Mouse (Mus musculus) CH12.LX (cell line): ENCODE results near the gene Wnt9a. TPM values are rescaled to one million over a fixed set of nuclear protein-coding genes. Genes with fewer than 3 reads are reported as not detected.

Source experiments
- DNase-seq: peaks from one replicate; pipeline ENCODE4 v3.0.0-alpha.2; 2013; ENCODE audit errors: extremely low read depth
- H3K27ac ChIP-seq: 2 replicates; pipeline ENCODE4 v1.5.1; 2012; ENCODE audit warnings: low read depth, mild to moderate bottlenecking, control low read depth, moderate library complexity; ENCODE audit not compliant: insufficient read depth
- H3K27me3 ChIP-seq: replicated peaks from 2 replicates; pipeline ENCODE3; 2012; ENCODE audit warnings: inconsistent platforms
- H3K36me3 ChIP-seq, 2 experiments: replicated peaks in 1 of 2; 2 replicates each; pipeline versions ENCODE3 to v1.6.1; 2012; ENCODE audit warnings: inconsistent platforms in 1 of 2, low read length in 1 of 2, mild to moderate bottlenecking in 1 of 2, mixed read lengths in 1 of 2, moderate library complexity in 1 of 2; ENCODE audit not compliant: control insufficient read depth in 1 of 2, insufficient read depth in 1 of 2
- H3K4me1 ChIP-seq, 2 experiments: 2 replicates each; pipeline ENCODE4 v1.6.1; 2012; ENCODE audit warnings: inconsistent platforms in 1 of 2, moderate library complexity in 1 of 2; ENCODE audit not compliant: insufficient read depth in 2 of 2, control insufficient read depth in 1 of 2
- H3K4me2 ChIP-seq: 2 replicates; pipeline ENCODE4 v1.6.1; 2012; ENCODE audit warnings: low read depth, mild to moderate bottlenecking, control low read depth; ENCODE audit not compliant: poor library complexity, insufficient read depth, severe bottlenecking
- H3K4me3 ChIP-seq, 3 experiments: fragments of 150-350 bp in 1 of 3; sonication (generic) in 1 of 3; replicated peaks in 1 of 3; 2 replicates each; pipeline versions ENCODE3 to v1.5.1; 2011 to 2012; ENCODE audit warnings: low read depth in 2 of 3, low read length in 2 of 3, mild to moderate bottlenecking in 2 of 3, moderate library complexity in 2 of 3, control low read depth in 1 of 3, improper control_type of control experiment in 1 of 3, inconsistent platforms in 1 of 3, mixed read lengths in 1 of 3; ENCODE audit not compliant: poor library complexity in 1 of 3
- H3K79me2 ChIP-seq: replicated peaks from 2 replicates; pipeline ENCODE4 v1.6.1; 2012; ENCODE audit warnings: mild to moderate bottlenecking, moderate library complexity; ENCODE audit not compliant: control insufficient read depth, poor library complexity, insufficient read depth, severe bottlenecking; ENCODE audit errors: extremely low read depth
- H3K9ac ChIP-seq: 2 replicates; pipeline ENCODE4 v1.6.1; 2012; ENCODE audit warnings: low read depth, mild to moderate bottlenecking, control low read depth, moderate library complexity; ENCODE audit not compliant: insufficient read depth
- H3K9me3 ChIP-seq: replicated peaks from 2 replicates; pipeline ENCODE3; 2012; ENCODE audit warnings: low read length, inconsistent platforms, mixed read lengths
- BHLHE40 ChIP-seq: IDR thresholded peaks from 2 replicates; pipeline ENCODE4 v1.6.1; 2011; ENCODE audit warnings: mild to moderate bottlenecking, low read depth, low read length, improper control_type of control experiment
- CHD1 ChIP-seq: IDR thresholded peaks from 2 replicates; pipeline ENCODE4 v1.6.1; 2012; ENCODE audit warnings: low read depth, low read length, improper control_type of control experiment, inconsistent platforms
- CTCF ChIP-seq, 2 experiments: IDR thresholded peaks in 1 of 2; conservative IDR thresholded peaks in 1 of 2; 2 replicates each; pipeline ENCODE4 v1.5.1; 2011 to 2012; ENCODE audit warnings: low read depth in 2 of 2, low read length in 2 of 2, improper control_type of control experiment in 1 of 2, inconsistent platforms in 1 of 2, mild to moderate bottlenecking in 1 of 2, moderate library complexity in 1 of 2
- E2F4 ChIP-seq: IDR thresholded peaks from 2 replicates; pipeline ENCODE4 v1.6.1; 2011; ENCODE audit warnings: low read depth, low read length, improper control_type of control experiment; ENCODE audit not compliant: insufficient replicate concordance
- ELF1 ChIP-seq: IDR thresholded peaks from 2 replicates; pipeline ENCODE4 v1.6.1; 2014; ENCODE audit warnings: low read depth, mild to moderate bottlenecking, inconsistent platforms, low read length, improper control_type of control experiment
- GABPA ChIP-seq: IDR thresholded peaks from 2 replicates; pipeline ENCODE4 v1.6.1; 2012; ENCODE audit warnings: low read depth, low read length, improper control_type of control experiment, inconsistent platforms; ENCODE audit not compliant: insufficient replicate concordance
- HCFC1 ChIP-seq: IDR thresholded peaks from 2 replicates; pipeline ENCODE4 v1.6.1; 2012; ENCODE audit warnings: low read depth, mild to moderate bottlenecking, inconsistent platforms, low read length, improper control_type of control experiment
- JUN ChIP-seq: IDR thresholded peaks from 2 replicates; pipeline ENCODE4 v1.6.1; 2011; ENCODE audit warnings: low read depth, mild to moderate bottlenecking, low read length, improper control_type of control experiment, moderate library complexity; ENCODE audit not compliant: insufficient read depth
- JUND ChIP-seq: conservative IDR thresholded peaks from 2 replicates; pipeline ENCODE4 v1.6.1; 2011; ENCODE audit warnings: low read depth, low read length, improper control_type of control experiment
- KAT2A ChIP-seq: IDR thresholded peaks from 2 replicates; pipeline ENCODE4 v1.6.1; 2012; ENCODE audit warnings: low read length, improper control_type of control experiment, inconsistent platforms; ENCODE audit not compliant: insufficient replicate concordance
- MAFK ChIP-seq: IDR thresholded peaks from 2 replicates; pipeline ENCODE4 v1.6.1; 2011; ENCODE audit warnings: low read length, improper control_type of control experiment; ENCODE audit not compliant: insufficient replicate concordance
- MAX ChIP-seq: IDR thresholded peaks from 2 replicates; pipeline ENCODE4 v1.6.1; 2011; ENCODE audit warnings: low read length, improper control_type of control experiment
- MXI1 ChIP-seq: IDR thresholded peaks from 2 replicates; pipeline ENCODE4 v1.6.1; 2011; ENCODE audit warnings: mild to moderate bottlenecking, low read depth, low read length, improper control_type of control experiment
- MYC ChIP-seq: IDR thresholded peaks from 2 replicates; pipeline ENCODE4 v1.6.1; 2011; ENCODE audit warnings: low read depth, mild to moderate bottlenecking, improper control_type of control experiment, low read length
- PAX5 ChIP-seq: IDR thresholded peaks from 2 replicates; pipeline ENCODE4 v1.6.1; 2012; ENCODE audit warnings: low read length, inconsistent platforms, mixed read lengths
- POLR2A ChIP-seq: IDR thresholded peaks from 2 replicates; pipeline ENCODE4 v1.6.1; 2011; ENCODE audit warnings: low read depth, mild to moderate bottlenecking, improper control_type of control experiment, low read length
- POLR2AphosphoS2 ChIP-seq: IDR thresholded peaks from 2 replicates; pipeline ENCODE4 v1.6.1; 2011; ENCODE audit warnings: low read depth, low read length, improper control_type of control experiment
- RCOR1 ChIP-seq: conservative IDR thresholded peaks from 2 replicates; pipeline ENCODE4 v1.6.1; 2012; ENCODE audit warnings: low read depth, mild to moderate bottlenecking, inconsistent platforms, low read length, improper control_type of control experiment
- TBP ChIP-seq: conservative IDR thresholded peaks from 2 replicates; pipeline ENCODE4 v1.6.1; 2011; ENCODE audit warnings: low read depth, low read length, improper control_type of control experiment
- ZC3H11A ChIP-seq: IDR thresholded peaks from 2 replicates; pipeline ENCODE4 v1.6.1; 2012; ENCODE audit warnings: low read depth, mild to moderate bottlenecking, inconsistent platforms, low read length, improper control_type of control experiment
- ZKSCAN1 ChIP-seq: IDR thresholded peaks from 2 replicates; pipeline ENCODE4 v1.6.1; 2012; ENCODE audit warnings: low read depth, inconsistent platforms, low read length, improper control_type of control experiment, borderline replicate concordance
- dilution Hi-C: fragments of 300-500 bp; cut with MboI; formaldehyde crosslinking; loops from 2 replicates; pipeline ENCODE4 v1.14.3; 2020; ENCODE audit warnings: low sequenced_read_pairs; ENCODE audit not compliant: extremely low pct_unique_long_range_greater_than_20kb, extremely low pct_ligation_motif_present
- in situ Hi-C: fragments of 300-500 bp; cut with MboI; formaldehyde crosslinking; loops from 3 replicates; pipeline ENCODE4 v1.14.3; 2019; ENCODE audit warnings: low sequenced_read_pairs, low pct_ligation_motif_present, low pct_unique_long_range_greater_than_20kb, mixed read lengths
- polyA plus RNA-seq: library from polyadenylated mRNA; unstranded; fragments of >175 nt; gene quantifications from 2 replicates; pipeline ENCODE4 v1.2.1, GENCODE M21; 2012; ENCODE audit warnings: low read depth; ENCODE audit not compliant: insufficient read length
- total RNA-seq, 2 experiments: library from RNA; depleted of rRNA; stranded (reverse); fragments of 300-350 nt in 1 of 2; fragments of >200 nt in 1 of 2; gene quantifications; 2 replicates each; pipeline ENCODE4 v1.2.3; 2012 to 2014

Gene Wnt9a
- total RNA-seq (2012; rRNA removed) (not detected in 2 replicates), total RNA-seq (2014; rRNA removed) (not detected in 2 replicates), polyA plus RNA-seq (not detected in 2 replicates)

DNA sequence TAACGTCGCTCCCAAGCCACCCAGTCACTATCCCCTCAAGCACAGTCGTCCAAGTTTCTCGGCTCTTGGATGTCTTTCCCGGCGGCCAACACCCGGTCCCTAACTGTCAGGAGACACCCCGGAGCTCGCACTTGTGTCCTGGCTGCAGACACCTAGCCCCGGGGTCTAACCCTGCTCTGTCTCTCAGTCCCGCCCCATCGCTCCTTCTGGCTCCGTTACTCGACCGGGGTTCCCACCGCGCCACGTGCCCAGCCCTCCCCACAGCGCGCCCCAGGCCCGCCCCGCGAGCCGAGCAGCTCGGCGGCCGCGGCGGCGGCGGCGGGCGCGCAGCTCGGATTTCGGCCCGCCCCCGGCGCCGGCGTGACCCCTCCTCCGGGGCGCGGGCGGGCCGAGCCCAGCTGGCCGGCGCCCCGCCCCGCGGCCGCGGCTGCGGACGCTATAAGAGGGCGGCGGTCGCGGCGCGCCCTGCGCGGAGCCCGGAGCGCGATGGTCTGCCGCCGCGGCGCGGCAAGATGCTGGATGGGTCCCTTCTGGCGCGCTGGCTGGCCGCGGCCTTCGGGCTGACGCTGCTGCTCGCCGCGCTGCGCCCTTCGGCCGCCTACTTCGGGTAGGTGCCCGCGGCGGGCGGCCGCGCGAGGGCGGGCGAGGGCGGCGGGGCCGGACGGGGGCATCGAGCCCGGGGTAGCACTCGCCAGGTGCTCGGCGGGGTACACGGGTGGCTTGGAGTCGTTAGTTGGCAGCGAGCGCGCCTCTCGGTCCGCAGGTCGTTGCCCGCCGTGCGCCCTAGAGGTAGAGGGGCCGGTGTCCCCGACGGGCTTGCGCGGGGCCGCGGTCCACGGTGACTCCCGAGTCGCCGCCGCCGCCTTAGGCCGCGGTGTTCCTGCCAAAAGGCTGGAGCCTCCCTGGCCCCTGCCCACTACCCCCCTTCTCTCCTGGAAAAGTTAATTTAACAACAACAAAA lies at the start of gene Wnt9a:
TSS of gene Wnt9a (plus strand) at position 468 of the 961 bp plus-strand sequence.
- DNase-seq, result no peak
- Histone ChIP-seq H3K36me3 (no peaks in the 10 kb centered on the region), H3K27me3 (peaks cover 89% of the 10 kb centered on the region), H3K4me1 (peaks cover 0 to 2% of the 10 kb centered on the region in 2 experiments; a peak in 1 of 4 replicates)
- dilution Hi-C loops, result no loop called here
- TF ChIP-seq PAX5 (no peak), KAT2A (no peak), MYC (no peak), E2F4 (no peak), CTCF (conservative IDR thresholded peaks at IDR 0.05 in 1 of 2, IDR thresholded peaks at IDR 0.05 in 1 of 2; ENCODE audit: low read depth in 2 of 2, low read length in 2 of 2) (no peak), JUND (no peak), RCOR1 (no peak), POLR2A (no peak), ZKSCAN1 (no peak), HCFC1 (no peak), TBP (no peak), BHLHE40 (no peak), MXI1 (no peak), CHD1 (no peak)
- TF ChIP-seq, all 38 proteins: peak for 0
- in situ Hi-C loops, result no loop called here
- H3K4me2 ChIP-seq, result no peak within 1 kb of the TSS
- peaks cover 13% of the 10 kb centered on the region for H3K9me3 ChIP-seq
- H3K4me3 ChIP-seq, result no peak within 1 kb of the TSS
- H3K27ac ChIP-seq, result no peak within 1 kb of the TSS
- H3K9ac ChIP-seq, result no peak within 1 kb of the TSS
- H3K79me2 ChIP-seq, result no peaks in the 10 kb centered on the region

DNA sequence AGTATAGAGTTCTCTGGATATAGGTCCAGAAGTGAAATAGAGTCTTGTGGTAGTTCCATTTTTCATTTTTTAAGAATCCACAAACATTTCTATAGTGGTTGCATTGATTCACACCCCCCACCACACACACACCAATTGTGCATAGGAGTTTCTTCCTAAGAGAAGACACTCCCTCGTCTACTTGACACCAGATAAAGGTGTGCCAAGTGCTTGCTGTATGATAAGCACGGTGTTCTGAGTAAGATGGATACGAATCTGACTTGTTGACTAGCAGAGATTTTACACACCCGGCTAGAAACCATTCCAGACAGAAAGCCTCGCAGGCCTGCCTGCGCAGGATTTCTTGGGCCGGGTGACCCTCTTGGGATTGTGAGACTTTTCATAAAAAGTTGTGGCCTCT lies 47.1 kb upstream of the Wnt9a start:
- H3K9me3 ChIP-seq, result no peaks in the 10 kb centered on the region
- H3K9ac ChIP-seq, result no peak overlapping the region
- H3K79me2 ChIP-seq, result no peaks in the 10 kb centered on the region
- dilution Hi-C loops (no loop called here), in situ Hi-C loops (no loop called here)
- H3K27me3 ChIP-seq, result peaks cover 93% of the 10 kb centered on the region
- DNase-seq, result no peak
- H3K27ac ChIP-seq, result no peak overlapping the region
- H3K4me2 ChIP-seq, result no peak overlapping the region
- H3K4me3 ChIP-seq, result no peak overlapping the region
- TF ChIP-seq HCFC1 (no peak), JUN (no peak), ELF1 (no peak), RCOR1 (no peak), KAT2A (no peak), MAFK (no peak), POLR2AphosphoS2 (no peak), MYC (no peak), GABPA (no peak), MAX (no peak), ZC3H11A (no peak), POLR2A (no peak)
- no peaks in the 10 kb centered on the region for H3K4me1 ChIP-seq
- H3K36me3 ChIP-seq, result no peaks in the 10 kb centered on the region
